Mouse (Mus musculus) Muller cell, postnatal 12 days (primary cell): ENCODE measurements around the gene Fcho2.

ENCODE experiments used
- DNase-seq: peaks from one replicate; pipeline ENCODE4 v3.0.0-alpha.2; 2015; ENCODE audit errors: inconsistent ontology term

Fcho2 gene

GRCm38 (mm10) chr13:98809087-98809486, 6.2 kb downstream of the Fcho2 start:
- no peak for DNase-seq

- no peak for DNase-seq
These were observed 10.8 kb downstream of the Fcho2 start for GRCm38 (mm10) chr13:98804480-98804879.

- DNase-seq: no peak
These were observed 11.6 kb downstream of the Fcho2 start for GRCm38 (mm10) chr13:98803699-98804098.

- DNase-seq: no peak
These were observed 12.3 kb downstream of the Fcho2 start for GRCm38 (mm10) chr13:98802957-98803356.

GRCm38 (mm10) chr13:98795511-98795910, 19.7 kb downstream of the Fcho2 start:
- DNase-seq: no peak

- no peak for DNase-seq
These were observed 22.4 kb downstream of the Fcho2 start for GRCm38 (mm10) chr13:98792864-98793263.

GRCm38 (mm10) chr13:98791693-98792092, 23.6 kb downstream of the Fcho2 start:
- DNase-seq: no peak

- DNase-seq: no peak
These were observed 28.1 kb downstream of the Fcho2 start for GRCm38 (mm10) chr13:98786970-98787685.

GRCm38 (mm10) chr13:98777959-98778358, 37.3 kb downstream of the Fcho2 start:
- no peak for DNase-seq

GRCm38 (mm10) chr13:98771484-98771883, 43.8 kb downstream of the Fcho2 start:
- DNase-seq: no peak

- DNase-seq: peak; percentile 42
These were observed 46.9 kb downstream of the Fcho2 start for GRCm38 (mm10) chr13:98768329-98768728.

- no peak for DNase-seq
These were observed 53.5 kb downstream of the Fcho2 start for GRCm38 (mm10) chr13:98761771-98762170.

GRCm38 (mm10) chr13:98755886-98756285, 59.4 kb downstream of the Fcho2 start:
- no peak for DNase-seq

- no peak for DNase-seq
These were observed 70.6 kb downstream of the Fcho2 start for GRCm38 (mm10) chr13:98744679-98745078.

- DNase-seq: no peak
These were observed 71.4 kb downstream of the Fcho2 start for GRCm38 (mm10) chr13:98743829-98744228.

- DNase-seq: no peak
These were observed 72.0 kb downstream of the Fcho2 start for GRCm38 (mm10) chr13:98743214-98743613.

GRCm38 (mm10) chr13:98738213-98738612, 77.0 kb downstream of the Fcho2 start:
- no peak for DNase-seq

- no peak for DNase-seq
These were observed 82.0 kb downstream of the Fcho2 start for GRCm38 (mm10) chr13:98733292-98733691.

GRCm38 (mm10) chr13:98729271-98730062, 85.8 kb downstream of the Fcho2 start:
- DNase-seq: no peak

- DNase-seq: no peak
These were observed 88.8 kb downstream of the Fcho2 start for GRCm38 (mm10) chr13:98726494-98726893.

GRCm38 (mm10) chr13:98723430-98723829, 91.8 kb downstream of the Fcho2 start:
- DNase-seq: no peak

GRCm38 (mm10) chr13:98722296-98722695, 93.0 kb downstream of the Fcho2 start:
- DNase-seq: no peak

GRCm38 (mm10) chr13:98716176-98716575, 99.1 kb downstream of the Fcho2 start:
- no peak for DNase-seq
